Mouse (Mus musculus): Measurements from ENCODE around the gene Btbd35f19. TPM values are rescaled to one million over a fixed set of nuclear protein-coding genes. Genes with fewer than 3 reads are reported as not detected.
"Not testable (repeated sequence)": the region's sequence is repeated elsewhere in the genome, so short reads cannot be mapped to it uniquely, and the experiment has no call there.

The Btbd35f19 gene
- not detected in 3 replicates for total RNA-seq (2017)

GRCm38 (mm10) chrX:31383818-31384217 lies at the start of gene Btbd35f19:
Btbd35f19 (minus strand) TSS chrX:31383918.
- not testable (repeated sequence) for ATAC-seq (replicated peaks; ENCODE audit: insufficient number of reproducible peaks, low FRiP score, low TSS enrichment, poor library complexity, severe bottlenecking)

GRCm38 (mm10) chrX:31341924-31342323 lies 41.8 kb downstream of the Btbd35f19 start:
- ATAC-seq (replicated peaks; ENCODE audit: insufficient number of reproducible peaks, low FRiP score, low TSS enrichment, poor library complexity, severe bottlenecking) = not testable (repeated sequence)

GRCm38 (mm10) chrX:31336154-31336553 lies 47.6 kb downstream of the Btbd35f19 start, which contains the start of gene Btbd35f26:
Btbd35f26 (plus strand) TSS chrX:31336454.
- not testable (repeated sequence) for ATAC-seq (replicated peaks; ENCODE audit: insufficient number of reproducible peaks, low FRiP score, low TSS enrichment, poor library complexity, severe bottlenecking)

Other genes with a start within 250 kb of the Btbd35f19 start
- gene Spin2f, start 130.0 kb downstream of the Btbd35f19 start, total RNA-seq (2017) = not detected in 3 replicates
- gene Btbd35f26, start 47.5 kb downstream of the Btbd35f19 start, total RNA-seq (2017) = not detected in 3 replicates
- not detected in 3 replicates for gene Gm21883, start 190.4 kb upstream of the Btbd35f19 start, total RNA-seq (2017)
- gene Spin2e, start 235.0 kb upstream of the Btbd35f19 start, total RNA-seq (2017) = not detected in 3 replicates